ENCODE assay signal across 17 mouse cellular contexts in genomic region chr17:52150496-52150895, GRCm38 (mm10).
"Had no signal": no experiment of that assay in that cellular context is flagged by ENCODE, and none has a peak within 500 bp of the region (broad histone marks: within the 10 kb centered on the region; RNA-seq: fewer than 3 reads in every experiment).

No protein-coding gene starts in this region.

- ATAC-seq: hindbrain, postnatal 0 days; inflammation-experienced regulatory T-cells, adult 6 months; intestine, embryonic 15.5 days; intestine, postnatal 0 days; liver, embryonic 12.5 days had no signal

- DNase-seq: gastrocnemius, adult 2 months; gastrocnemius, postnatal 10 days; gastrocnemius, postnatal 36 days; heart, adult 11 months; heart, adult 2 months; heart, postnatal 14 days; heart, postnatal 36 days; kidney, adult 18-20 months; kidney, adult 8-10 months; kidney, postnatal 14 days; kidney, postnatal 36 days; left cerebral cortex, postnatal 4 days had no signal
